Mouse (Mus musculus): ENCODE data around the gene Atp1b2.

The Atp1b2 gene

DNA sequence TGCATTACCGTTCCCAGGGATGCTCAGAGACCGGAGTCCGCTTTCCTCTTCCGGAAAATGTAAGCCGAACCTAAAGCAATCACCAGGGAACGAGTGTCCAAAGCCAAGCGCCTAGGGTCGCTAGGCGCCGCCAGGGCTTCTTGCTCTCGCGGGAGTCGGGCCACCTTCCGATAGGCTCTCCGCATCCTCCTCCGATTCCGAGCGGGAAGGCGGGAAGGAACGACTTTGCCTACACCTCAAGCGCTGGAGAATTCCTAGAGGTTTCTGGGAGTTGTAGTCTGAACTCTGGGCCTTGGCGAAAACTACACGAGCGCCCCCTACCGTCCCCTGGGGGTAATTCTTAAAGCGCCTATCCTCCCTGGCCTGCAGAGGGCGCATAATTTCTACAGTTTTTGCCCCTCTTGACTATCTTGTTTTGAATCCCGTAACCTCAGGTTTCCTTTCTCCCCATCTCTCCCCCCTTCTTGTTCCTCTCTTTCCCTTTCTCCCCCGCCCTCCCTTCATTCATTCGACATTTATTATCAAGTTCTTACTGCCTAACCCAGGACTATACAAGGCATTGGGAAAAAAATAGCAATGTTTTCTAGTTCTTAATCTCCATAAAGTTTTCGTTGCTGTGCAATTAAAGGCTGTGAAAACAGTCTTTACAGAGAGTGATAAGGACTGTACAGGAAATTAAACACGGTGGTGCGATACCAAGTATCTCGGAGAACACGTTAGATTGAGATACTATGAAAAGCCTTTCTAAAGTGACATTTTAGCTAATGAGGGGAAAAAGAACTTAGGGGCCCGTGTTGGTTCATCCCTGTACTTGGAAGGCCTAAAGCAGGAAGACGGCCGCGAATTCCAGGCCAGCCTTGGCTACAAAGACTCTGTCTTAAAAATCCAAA lies 26.4 kb downstream of the Atp1b2 start:
- peak; percentile 85 to 97 for DNase-seq

DNA sequence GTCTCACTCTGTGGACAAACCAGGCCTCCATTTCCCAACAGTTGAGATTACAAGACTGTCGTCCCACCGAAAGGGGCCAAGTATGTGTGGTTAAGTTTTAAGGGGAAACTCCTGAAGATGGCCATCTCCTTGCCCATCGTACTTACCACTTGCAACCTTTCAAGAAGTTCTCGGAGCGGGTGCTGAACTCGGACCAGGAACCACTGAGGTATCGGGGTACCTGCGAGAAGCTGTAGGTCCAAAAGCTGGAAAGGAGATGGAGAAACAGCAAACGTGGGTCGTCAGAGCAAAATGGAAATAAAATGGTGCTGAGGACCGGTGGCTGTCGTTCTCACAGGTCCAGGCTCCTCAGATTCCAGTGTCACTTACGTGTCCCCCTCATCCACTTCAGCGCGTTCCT lies 27.4 kb downstream of the Atp1b2 start:
- no peak for DNase-seq

DNA sequence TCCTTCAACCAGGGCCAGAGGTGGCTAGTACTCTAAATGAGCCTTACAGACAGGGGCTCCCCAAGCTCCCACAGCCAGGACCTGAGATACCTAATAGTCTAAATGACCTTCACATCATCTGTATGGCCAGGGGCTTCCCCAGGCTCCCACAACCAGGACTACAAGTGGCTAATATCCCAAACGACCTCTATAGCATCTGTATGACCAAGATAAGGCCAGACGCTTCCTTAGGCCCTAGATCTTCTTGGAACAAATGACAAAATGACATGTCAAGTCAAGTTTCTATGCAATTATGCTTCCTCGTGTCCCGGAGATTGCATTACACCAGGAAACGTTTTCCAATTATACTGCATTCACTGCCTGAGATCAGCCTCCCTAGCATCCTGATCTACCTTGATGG lies 29.4 kb downstream of the Atp1b2 start:
- DNase-seq: no peak

DNA sequence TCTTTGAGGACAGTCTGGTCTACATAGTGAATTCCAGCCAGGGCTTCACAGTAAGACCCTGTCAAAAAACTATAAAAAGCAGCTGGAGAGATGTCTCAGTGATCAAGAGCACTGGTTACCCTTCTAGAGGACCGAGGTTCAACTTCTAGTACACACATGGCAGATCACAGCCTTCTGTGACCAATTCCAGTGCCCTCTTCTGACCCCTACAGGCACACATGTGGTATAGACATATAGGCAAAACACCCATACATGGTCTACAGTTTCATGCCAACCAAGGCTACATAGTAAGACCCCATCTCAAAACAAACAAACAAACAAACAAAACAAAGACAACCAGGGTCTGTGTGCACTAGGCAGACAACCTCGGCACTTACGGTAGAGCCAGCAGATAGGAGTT lies 30.5 kb downstream of the Atp1b2 start:
- no peak for DNase-seq

DNA sequence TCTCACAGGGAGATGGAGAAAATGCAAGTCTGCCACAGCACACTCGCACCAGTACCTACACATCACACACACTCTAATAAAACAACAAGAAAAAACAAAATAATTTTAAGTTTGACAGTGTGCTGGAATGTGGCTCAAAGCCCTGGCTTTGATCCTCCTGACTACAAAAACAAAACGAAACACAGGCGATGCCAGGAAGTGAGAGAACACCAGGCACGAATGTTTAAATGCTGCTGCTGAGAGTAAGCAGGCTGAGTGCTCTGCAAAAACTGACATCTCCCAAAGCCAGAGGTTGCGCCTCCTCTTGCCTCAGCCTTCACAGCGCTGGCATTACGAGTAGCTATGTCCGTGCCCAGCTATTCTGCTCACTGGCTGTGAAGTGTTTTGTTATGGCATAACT lies 40.6 kb downstream of the Atp1b2 start:
- no peak for DNase-seq

DNA sequence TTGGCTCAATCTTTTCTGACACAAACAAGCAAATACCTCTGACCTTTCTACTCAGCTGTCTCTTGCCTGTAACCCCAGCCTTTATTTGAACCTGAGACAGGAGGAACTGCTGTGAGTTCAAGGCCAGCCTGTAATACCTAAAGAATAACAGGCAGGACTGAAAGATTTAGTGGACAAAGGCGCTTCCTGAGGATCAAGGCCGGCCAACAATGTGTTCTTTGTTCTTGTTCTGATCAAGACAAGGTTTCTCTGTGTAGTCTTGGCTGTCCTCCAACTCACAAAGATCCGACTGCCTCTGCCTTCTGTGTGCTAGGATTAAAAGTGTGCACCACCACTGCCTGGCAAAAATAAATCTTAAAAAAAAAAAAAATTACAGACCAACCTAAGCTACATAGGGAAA lies 41.4 kb downstream of the Atp1b2 start:
- no peak for DNase-seq

DNA sequence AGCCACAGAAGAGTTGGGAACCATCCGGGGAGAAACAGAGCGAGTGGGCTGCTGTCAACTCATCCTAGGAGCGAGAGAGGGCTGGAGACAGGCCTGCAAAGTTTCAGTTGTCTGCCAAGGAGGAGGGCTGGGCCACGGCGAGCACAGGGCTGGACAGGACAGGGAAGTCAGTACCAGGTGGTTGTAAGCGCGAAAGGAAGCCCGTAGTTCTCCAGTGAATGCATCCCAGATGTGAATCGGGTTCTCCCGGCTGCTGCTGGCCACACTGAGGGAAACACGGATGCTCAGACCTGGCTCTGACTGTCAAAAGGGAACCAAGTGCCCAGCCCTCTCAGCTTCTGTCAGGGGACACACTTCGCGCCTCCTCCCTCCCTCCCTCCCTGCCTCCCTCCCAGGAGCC lies 42.4 kb downstream of the Atp1b2 start:
- no peak for DNase-seq

DNA sequence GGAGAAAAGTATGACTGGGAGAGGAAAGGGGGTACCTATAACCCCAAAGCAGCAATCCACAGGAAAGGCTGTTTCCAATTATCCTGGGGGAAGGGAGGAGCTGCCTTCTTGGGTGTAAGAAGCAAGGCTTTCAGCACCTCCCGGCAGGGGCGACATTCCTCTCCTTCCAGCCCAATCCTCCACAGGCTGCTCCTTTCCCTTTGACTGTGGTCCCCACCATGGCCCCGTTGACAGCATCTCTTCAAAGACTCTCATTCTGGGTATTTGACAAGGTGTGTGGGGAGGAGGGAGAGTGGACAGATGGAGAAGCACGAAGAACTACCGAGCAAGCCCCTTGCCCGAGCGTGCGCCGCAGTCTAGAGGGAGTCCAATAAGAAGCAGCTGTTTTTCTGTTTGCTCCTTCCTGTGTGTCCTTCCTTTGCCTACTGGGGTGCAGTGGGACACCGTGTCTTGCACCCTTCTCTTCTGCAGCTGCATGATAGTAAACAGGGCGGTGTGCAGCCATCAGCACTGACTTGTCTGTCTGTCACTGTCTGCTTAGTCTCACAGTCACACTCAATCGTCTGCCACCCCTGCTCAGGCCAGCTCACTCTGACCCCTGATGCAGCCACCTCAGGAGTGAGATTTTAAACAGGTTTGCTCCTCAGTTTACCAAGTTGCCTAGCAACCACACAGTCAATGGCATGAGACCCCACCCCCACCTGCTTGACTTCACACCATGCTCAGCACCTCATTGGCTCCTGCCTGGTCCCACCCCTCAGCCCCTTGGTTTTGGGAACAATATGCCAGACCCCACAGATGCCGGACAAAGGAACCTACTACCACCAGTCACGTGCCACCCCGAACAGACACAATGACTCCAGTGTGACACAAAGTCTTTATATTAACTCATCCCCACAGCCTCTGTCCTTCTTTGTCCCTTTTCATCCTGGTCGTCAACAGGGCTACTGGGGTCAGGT lies 44.6 kb downstream of the Atp1b2 start:
- DNase-seq: no peak

DNA sequence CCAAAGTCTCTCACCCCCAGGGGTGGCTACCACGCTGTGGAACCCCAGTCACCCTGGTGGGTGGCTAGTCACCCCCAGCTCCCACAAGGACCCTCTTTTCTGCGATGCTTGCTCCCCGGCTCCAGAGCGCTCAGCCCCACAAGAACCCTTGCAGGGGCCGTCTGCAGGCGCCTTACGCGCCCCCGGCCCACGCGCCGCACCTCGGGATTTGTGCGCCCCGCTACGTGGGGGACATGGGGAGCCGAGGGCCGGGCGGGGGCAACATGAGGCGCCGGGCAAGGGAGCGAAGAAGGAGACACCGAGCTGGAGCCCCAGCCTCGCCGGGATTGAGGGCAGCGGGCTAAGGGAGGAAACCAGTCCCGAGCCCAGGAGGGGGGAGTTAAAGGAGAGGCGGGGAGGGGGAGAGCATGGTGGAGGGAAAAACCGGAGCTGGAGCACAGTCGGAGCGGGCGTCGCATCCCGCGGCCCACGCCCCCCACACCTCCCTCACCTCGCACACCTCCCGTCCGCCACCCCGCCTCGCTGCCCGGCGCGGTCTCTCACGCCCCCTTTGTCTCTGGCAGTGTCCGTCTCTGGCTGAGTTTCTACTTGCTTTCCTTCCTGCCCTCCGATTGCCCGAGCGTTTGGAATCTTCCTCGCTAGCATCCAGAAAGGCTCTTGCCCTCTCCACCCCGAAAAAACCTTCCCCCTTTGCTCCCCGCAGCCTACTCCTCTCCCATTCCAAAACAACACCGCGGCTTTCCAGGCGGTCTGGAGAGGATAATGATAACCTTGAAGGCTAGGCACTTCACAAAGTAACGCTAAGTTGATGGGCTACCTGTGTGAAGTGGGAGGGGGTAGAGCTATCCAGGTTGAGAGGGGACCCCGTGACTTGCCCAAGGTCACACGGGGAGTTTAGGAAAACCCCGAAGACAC lies 45.6 kb downstream of the Atp1b2 start, which contains the start of gene Efnb3:
Gene Efnb3, minus strand, starts transcription at position 355 of the 915 bp plus-strand sequence.
- no peak for DNase-seq

DNA sequence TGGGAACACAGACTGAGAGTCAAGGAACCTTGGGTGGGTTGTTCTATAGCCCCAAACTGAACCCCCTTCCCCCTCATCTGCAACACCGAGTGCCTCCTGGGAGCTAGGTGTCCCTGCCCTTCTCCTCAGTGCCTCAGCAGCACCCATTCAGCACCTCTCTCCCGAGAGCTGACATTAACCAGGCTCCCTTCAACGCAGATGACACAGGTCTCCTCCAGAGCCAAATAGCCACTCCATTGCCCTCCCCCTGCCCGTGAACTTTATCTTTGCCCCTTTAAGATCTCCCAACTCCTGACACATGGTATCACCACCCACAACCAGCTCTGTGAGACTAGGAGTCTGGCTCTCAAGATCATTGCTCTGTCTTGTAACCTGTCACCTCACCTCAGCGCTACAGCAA lies 46.6 kb downstream of the Atp1b2 start:
- no peak for DNase-seq

DNA sequence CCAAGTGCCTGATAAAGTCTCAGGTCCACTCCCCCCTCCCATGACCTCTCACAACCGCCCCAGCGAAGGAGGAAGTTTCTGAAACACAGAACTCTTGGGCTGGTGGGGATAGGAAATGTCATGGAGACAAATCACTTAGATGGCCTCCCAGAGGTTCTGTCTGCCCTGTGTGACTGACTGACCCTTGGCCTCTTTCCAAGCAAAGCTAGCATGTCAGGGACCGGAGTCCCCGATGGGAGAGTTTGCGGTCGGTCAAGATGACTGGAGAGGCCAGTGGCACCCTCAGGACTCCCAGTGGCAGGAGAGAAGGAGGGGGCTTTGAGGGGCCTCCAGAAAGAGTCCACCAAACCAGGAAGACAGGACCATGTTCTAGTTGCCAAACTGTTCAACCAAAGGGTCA lies 47.0 kb downstream of the Atp1b2 start:
- no peak for DNase-seq

DNA sequence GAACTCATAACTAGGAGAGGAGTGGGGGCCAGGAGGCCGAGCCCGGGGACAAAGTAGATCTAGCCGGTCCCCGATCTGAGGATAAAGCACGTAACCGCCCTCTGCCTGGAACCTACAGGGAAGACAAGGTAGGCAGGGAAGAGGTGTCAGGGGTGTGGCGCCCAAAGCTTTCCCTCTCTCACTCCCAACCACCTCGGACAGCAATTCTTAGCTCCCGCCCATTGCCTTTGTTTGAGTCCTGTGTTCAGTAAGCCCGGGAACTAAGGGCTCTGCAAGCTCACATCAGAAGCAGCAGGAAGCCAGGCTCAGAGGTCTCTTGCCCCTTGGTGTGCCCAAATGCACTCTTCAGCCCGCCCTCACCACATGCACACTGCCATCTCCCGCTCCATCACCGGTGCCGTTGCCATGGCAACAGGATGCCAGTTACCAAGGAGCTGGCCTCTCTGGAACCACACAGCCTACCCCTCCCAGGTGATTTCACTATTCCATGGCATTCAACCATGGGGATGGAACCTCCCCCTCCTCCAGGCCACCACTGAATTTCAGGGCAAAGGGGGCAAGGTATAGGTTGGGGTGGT lies 48.3 kb downstream of the Atp1b2 start:
- DNase-seq: no peak

DNA sequence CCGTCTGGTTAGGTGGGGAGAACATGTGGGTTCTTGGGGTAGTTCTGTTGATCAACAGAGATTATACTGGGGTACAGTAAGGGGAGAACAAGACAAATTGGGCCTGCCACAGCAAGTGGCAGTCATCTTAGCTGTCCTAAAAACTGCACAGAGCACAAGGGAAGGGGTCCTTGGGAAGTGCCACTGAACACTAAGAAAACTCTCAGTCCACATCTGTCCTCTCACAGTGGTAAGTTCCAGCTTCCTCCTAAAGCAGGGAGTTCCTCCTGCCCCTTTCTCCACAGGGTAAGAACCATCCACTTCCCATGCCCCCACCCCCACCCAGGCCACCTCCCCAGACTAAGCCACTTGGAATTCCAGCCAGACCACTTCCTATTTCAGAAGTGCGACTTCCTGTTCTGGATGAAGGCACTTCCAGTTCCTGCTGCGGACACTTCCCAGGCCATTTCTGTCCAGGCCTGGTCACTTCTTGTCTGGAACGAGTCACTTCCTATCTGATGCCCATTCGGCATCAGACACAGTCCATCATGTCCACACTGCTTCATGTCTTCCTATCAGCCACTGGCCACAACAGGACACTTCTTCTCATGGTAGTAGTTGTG lies 51.1 kb downstream of the Atp1b2 start:
- DNase-seq: no peak

DNA sequence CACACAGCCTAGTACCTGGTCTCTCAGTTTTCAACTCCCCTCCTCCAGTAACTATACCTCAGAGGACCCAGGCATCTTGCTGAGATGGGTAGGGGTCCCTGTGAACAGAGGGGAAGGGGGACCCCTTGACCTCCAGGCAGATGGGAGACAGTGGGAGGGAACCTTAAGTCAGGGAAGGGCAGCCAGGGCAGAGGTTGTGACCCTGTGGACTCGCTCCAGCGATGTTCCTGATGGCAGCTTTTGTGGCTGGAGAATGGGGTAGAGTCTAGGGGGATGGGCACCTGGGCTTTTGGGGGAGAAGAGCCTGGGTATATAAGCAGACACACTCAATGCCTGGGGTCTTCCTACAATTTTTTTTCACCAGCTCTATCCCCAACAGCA lies 52.4 kb downstream of the Atp1b2 start:
- no peak for DNase-seq

DNA sequence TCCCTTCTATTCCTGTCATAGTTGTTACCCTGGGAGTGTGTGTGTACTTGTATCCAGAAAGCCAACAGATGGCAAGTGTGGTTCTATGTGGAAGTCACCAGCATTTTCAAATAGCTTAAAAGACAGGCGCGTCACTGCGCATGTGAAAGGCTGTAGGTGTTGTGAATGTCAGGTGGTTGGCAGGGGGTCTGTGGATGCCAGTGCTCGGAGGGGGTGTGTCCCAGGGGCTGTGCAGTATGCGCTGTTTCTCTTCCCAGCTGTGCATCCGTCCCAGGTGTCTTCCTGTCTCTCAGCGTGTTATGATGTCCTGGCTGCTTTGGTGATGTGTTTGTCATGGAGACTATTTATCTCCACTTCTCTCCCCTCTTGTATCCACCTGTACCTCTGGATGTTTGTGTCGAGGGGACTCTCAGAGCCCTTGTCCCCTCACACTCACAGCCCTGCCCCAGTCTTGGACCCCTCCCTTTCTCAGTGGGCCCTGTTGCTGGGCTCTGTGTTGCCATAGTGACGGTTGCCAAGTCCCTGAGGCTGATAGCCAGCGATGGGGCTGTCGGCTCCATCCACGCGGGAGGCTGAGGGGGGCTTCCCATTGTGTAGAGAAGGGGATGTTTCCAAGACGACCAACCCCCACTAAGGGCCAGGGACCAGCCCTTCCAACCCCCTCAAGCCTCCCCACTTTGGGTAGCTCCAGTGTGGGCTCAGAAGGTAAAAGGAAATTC lies 53.0 kb downstream of the Atp1b2 start:
- DNase-seq: no peak

DNA sequence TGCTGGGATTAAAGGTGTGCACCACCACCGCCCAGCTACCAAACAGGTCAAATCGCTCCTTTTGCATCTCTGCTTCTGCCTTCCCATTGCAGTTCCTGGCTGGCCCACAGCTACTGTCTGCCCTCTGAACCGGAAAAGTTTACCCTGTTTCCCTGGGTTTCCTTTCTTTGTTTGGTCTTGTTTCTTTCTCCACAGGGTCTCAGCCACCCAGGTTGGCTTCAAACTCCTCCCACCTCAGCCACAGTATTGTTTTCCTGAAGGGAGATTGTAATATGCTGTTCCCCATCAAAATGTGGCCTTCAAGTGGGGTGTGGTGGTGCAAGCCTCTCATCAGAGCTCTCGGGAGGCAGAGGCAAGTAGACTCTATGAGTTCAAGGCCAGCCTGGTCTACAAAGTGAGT lies 54.4 kb downstream of the Atp1b2 start:
- DNase-seq: no peak
